27 mouse cellular contexts compared by ENCODE assay signal in the genomic region with DNA sequence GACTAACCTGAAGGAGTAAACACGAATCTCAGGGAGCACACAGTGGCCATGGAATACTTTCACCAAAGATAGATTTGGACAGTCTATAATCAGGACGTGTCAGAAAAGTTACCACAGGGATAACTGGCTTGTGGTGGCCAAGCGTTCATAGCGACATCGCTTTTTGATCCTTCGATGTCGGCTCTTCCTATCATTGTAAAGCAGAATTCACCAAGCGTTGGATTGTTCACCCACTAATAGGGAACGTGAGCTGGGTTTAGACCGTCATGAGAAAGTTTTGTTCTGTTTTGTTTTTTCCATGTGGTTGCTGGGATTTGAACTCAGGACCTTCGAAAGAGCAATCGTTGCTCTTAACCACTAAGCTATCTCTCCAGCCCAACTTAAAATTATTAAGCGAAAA. TPM values are rescaled to one million over a fixed set of nuclear protein-coding genes. Genes with fewer than 3 reads are reported as not detected.
"Had no signal": no experiment of that assay in that cellular context is flagged by ENCODE, and none has a peak within 500 bp of the region (broad histone marks: within the 10 kb centered on the region; RNA-seq: fewer than 3 reads in every experiment).

No protein-coding gene starts in this region.

RNA-seq across cellular contexts. Expression of a gene that starts 30.1 kb away (rescaled TPM):
- polyA plus RNA-seq: heart, embryonic 10.5 days; heart, embryonic 11.5 days; heart, embryonic 12.5 days; heart, embryonic 13.5 days; heart, embryonic 14.5 days; heart, embryonic 15.5 days; heart, embryonic 16.5 days; heart, postnatal 0 days; hindbrain, embryonic 10.5 days; hindbrain, embryonic 11.5 days; hindbrain, embryonic 12.5 days; hindbrain, embryonic 13.5 days; hindbrain, embryonic 14.5 days; hindbrain, embryonic 15.5 days; hindbrain, embryonic 16.5 days; hindbrain, postnatal 0 days; inflammation-experienced regulatory T-cells, adult 6 months; intestine, embryonic 14.5 days; intestine, embryonic 15.5 days; intestine, embryonic 16.5 days; intestine, postnatal 0 days; kidney, adult 2 months; kidney, embryonic 14.5 days; kidney, embryonic 15.5 days; kidney, embryonic 16.5 days; kidney, postnatal 0 days; large intestine, adult 2 months had no signal

RNA-seq across cellular contexts. Expression of a gene that starts 46.0 kb away (rescaled TPM):
- polyA plus RNA-seq: heart, embryonic 10.5 days; heart, embryonic 11.5 days; heart, embryonic 12.5 days; heart, embryonic 13.5 days; heart, embryonic 14.5 days; heart, embryonic 15.5 days; heart, embryonic 16.5 days; heart, postnatal 0 days; hindbrain, embryonic 10.5 days; hindbrain, embryonic 11.5 days; hindbrain, embryonic 12.5 days; hindbrain, embryonic 13.5 days; hindbrain, embryonic 14.5 days; hindbrain, embryonic 15.5 days; hindbrain, embryonic 16.5 days; hindbrain, postnatal 0 days; inflammation-experienced regulatory T-cells, adult 6 months; intestine, embryonic 14.5 days; intestine, embryonic 15.5 days; intestine, embryonic 16.5 days; intestine, postnatal 0 days; kidney, adult 2 months; kidney, embryonic 14.5 days; kidney, embryonic 15.5 days; kidney, embryonic 16.5 days; kidney, postnatal 0 days; large intestine, adult 2 months had no signal
